Mouse (Mus musculus): ENCODE measurements at regions not wholly inside any gene's neighbourhood (a gene's known extent, or its start where the extent isn't known, plus 50 kb on each side); places are given as distances from the start of the nearest gene placed in this dataset.

- DNase-seq (ENCODE audit: low spot score), result no peak
Observed at GRCm38 (mm10) chr12:73491370-73491769, 54.8 kb downstream of the Tmem30b start.

- DNase-seq (ENCODE audit: low spot score), result no peak
Observed at GRCm38 (mm10) chr12:73482858-73483257, 63.3 kb downstream of the Tmem30b start.

DNA sequence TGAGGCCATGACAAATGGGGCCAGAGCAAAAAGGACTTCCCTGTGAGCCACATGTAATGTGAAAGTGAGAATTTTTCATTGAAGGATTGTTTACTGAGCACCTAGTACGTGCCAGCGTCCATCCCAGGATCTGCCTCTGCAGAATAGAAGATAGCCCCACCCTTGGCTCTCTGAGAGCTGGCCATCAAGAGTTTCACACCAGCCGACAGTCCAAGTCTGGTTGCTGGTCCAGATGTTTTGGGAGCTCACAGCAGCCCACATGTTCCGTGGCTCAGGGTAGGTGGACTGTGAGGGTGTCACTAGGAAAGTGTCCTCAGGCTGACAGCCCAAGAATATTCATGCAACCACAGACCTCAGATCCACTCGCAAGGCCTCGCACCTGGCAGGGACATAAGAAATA is 63.9 kb downstream of the Tmem30b start:
- no peak for DNase-seq (ENCODE audit: low spot score)

DNA sequence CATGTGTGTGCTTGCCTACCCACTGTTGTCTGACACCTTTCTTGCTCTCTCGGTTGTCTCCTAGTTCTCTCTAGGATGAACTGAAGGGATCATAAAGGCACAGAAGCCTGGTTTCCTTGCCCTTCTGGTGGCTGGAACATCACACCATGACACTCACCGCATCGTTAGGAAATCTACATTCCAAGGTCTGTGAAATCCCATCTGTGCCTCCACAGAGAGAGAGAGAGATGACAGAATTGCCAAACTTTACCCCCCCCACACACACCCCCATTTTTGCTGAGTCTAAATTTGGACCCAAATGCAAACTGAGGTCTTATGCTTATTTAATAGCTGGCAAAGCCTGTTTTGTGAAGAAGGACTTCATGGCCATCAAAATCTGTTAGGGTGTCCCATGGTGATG is 64.5 kb downstream of the Tmem30b start:
- no peak for DNase-seq (ENCODE audit: low spot score)

- DNase-seq (ENCODE audit: low spot score), result no peak
Observed at GRCm38 (mm10) chr12:73481165-73481564, 65.0 kb downstream of the Tmem30b start.

DNA sequence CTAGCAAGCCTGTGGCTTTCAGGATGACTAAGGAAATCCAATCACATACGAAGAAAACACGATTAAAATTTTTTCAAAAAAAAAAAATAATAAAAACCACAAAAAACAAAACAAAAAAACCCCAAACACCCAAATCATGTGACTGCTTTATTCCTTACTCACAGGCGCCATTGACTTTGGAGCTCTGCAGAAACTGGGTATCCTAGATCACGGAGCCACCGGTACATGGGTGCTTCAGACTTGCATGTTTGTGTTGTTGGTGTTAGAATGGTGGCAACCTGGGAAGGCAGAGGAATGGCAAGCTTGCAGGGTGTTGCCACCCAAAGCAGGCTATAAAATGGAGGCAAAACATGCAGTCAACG is 65.6 kb downstream of the Tmem30b start:
- DNase-seq (ENCODE audit: low spot score), result no peak

DNA sequence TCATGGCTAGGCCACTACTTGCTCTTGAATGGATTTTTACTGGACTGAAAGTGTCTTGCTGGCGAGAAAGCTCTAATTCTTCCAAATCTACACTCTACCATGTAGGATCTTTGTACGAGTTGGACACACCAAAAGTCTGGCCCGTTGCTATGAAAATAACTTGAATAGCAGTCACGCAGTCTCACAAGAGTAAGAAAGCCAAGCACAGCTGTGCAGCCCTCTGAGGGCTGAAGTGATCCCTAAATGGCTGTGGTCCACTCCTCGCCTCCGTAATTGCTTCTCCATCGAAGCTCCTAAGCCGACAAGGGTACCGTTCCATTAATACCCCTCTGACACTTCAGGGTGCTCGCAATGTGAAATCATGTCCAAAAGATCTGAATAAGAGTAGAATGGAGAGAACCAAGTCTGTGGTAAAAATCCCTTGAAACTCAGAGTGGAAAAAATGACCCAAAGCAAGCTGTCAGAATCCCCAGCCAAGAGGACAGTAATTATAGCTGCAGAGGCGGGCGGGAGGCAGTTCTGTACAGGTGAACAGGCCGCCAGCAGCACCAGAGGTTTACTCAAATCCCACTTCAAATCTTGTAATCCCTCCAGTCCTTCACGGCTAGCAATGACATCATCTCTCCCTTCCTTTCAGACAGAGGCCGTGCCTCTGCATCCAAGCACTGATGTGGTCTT is 66.1 kb downstream of the Tmem30b start:
- DNase-seq (ENCODE audit: low spot score), result no peak

GRCm38 (mm10) chr12:73478641-73479040 is 67.6 kb downstream of the Tmem30b start:
- no peak for DNase-seq (ENCODE audit: low spot score)

GRCm38 (mm10) chr12:73476421-73476858 is 69.8 kb downstream of the Tmem30b start:
- peak; percentile 66 for DNase-seq (ENCODE audit: low spot score)

- no peak for DNase-seq (ENCODE audit: low spot score)
Observed at GRCm38 (mm10) chr12:73475774-73476173, 70.4 kb downstream of the Tmem30b start.

DNA sequence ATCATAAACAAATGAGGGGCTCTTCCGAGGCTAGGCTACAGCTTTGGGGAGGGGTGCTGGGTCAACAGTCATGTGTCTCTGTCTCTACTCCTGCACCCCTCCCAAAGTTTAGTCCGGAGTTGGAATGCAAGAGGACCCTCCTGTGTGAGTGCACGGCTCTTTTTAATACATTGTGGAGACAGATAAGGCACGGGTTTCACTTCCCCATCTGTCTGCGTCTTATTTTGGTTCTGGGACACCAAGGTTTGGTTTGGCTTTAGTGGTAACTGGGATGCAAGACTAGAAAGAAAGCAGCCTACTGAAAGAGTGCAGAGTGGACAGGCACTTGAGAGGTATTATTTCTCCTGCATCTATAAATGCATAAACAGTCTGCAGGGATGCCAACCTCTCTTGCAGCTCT is 71.2 kb downstream of the Tmem30b start:
- no peak for DNase-seq (ENCODE audit: low spot score)

GRCm38 (mm10) chr12:73473111-73473510 is 73.1 kb downstream of the Tmem30b start:
- no peak for DNase-seq (ENCODE audit: low spot score)

- DNase-seq (ENCODE audit: low spot score), result no peak
Observed at GRCm38 (mm10) chr12:73471966-73472365, 74.2 kb downstream of the Tmem30b start.

GRCm38 (mm10) chr12:73466484-73466883 is 79.7 kb downstream of the Tmem30b start:
- DNase-seq (ENCODE audit: low spot score), result peak; percentile 48

- peak; percentile 55 for DNase-seq (ENCODE audit: low spot score)
Observed at GRCm38 (mm10) chr12:73465975-73466374, 80.2 kb downstream of the Tmem30b start.

DNA sequence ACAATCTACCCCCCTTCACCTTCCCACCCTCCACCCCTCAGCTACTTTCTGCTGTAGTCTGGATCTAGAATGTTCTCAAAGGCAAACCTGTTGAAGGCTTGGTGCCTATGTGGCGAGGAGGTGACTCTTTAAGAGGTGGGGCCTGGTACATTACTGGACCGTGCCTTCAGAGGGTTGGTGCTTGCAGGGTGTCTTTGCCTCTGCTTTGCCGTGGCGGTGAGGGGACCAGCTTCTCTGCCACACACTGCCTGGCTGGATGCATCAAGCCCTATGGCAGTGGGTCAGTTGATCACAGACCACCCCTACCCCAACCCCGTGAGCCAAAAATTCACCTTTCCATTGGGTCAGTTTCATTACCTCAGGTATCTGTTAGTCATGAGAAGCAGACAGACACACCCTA is 81.9 kb downstream of the Tmem30b start:
- no peak for DNase-seq (ENCODE audit: low spot score)

DNA sequence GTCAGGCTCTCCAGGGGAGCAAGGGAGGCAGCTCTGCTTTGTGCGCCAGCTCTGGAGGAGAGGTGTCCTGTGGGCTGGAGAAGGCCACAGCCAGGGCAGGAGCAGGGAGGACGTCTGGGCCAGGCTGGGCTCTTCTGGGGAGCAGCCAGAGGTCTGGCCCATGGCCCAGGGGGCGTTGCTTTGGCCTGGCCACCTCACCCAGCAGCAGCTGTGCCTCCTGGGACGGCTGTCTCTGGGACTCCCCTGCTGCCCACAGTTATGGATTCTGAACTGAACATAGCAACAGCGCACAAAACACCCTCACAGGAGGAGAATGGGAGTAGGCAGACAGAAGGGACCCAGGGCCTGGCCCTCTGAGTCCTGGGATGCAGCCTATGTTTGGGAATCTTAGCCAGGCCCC is 84.1 kb downstream of the Tmem30b start:
- DNase-seq (ENCODE audit: low spot score), result peak; percentile 34

- DNase-seq (ENCODE audit: low spot score), result no peak
Observed at GRCm38 (mm10) chr12:73460291-73460761, 85.9 kb downstream of the Tmem30b start.

DNA sequence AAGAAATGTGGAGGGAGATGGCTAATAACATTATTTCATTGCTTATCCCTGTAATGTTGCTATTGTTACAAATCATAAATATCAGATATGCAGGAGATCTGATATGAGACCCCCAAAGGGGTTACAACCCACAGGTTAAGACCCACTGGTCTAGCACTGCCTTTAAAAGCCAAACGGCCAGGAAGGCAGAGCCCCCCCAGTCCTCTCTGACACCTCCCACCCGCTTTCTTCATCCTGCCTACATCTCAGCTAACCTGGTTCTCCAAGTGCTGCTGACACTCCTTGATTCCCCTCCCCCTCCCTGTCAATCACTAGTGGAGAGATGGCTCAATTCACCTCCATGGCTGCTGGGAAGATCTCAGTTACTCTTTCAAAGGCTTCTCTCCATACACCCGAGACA is 94.9 kb downstream of the Tmem30b start:
- no peak for DNase-seq (ENCODE audit: low spot score)

DNA sequence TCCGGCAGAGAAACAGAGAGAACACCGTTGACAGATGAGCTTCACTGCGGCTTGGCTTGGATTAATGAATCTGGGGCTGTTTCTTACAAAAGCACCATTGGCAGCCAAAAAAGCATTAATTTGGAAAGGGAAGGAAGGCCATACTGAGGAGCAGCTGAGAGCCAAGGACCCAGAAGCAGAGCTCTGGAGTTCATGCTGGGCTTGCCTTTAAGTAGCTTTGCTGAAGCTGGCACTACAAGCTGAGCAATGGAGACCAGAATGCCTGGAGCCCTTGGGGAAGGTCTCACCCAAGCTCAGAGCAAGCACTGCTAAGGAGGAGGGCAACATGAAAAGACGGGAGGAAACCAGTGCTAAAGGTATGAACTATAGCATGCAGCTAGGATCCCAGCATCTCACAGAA is 95.7 kb downstream of the Tmem30b start:
- DNase-seq (ENCODE audit: low spot score), result no peak

DNA sequence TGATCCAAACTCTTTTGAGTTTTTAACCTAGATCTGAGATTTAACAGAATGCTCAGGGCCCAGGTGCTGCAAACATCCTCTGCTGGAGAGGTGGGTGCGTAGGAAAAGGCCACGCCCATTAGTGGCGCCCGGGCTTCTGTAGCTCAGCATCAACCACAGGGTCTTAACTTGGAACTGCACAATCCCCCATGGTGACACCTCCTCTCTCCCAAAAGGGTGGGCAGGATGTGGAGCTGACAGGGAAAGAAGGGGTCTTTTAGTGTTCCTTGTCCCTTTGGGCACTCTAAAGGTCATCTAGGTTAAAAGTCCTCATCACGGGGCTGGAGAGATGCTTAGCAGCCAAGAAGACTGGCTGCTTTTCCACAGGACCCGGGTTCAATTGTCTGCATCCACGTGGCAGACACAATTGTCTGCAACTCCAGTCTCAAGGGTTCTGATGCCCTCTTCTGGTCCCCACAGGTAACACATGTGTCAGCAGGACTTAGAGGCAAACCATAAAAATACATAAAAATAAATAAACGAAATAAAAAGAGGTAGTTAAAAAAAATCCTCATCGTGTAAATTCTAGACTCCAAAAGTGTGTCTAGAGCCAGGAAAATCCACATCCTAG is 96.2 kb downstream of the Tmem30b start:
- DNase-seq (ENCODE audit: low spot score), result peak; percentile 67

- peak; percentile 58 for DNase-seq (ENCODE audit: low spot score)
Observed at GRCm38 (mm10) chr12:73449069-73449468, 97.1 kb downstream of the Tmem30b start.

DNA sequence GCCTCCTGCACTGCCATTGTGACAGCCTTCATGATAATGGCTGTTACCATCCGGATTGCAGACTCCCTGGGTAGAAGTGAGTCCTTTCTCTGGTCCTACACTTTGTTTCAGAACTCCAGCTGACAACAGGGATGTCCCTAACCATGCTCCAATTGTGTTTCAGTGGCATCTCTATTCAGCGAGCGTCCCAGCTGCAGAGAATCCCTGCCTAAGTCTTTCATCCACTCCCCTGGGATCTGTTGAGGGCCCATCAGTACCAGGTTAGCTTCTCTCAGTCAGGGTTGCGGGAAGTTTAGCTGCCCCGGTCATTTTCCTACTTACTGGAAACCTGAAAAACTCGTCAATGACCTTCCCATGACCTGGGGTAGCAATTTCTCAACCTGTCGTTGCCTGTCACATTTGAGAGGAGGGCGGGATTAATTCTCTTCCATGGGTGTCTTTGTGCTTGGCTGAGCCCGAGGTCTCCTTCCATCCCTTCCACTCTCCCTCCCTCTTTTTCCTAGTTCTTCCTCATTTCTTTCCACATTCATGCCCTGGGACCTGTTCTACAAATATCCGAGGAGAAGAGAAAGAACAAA is 97.7 kb downstream of the Tmem30b start:
- peak; percentile 65 for DNase-seq (ENCODE audit: low spot score)

GRCm38 (mm10) chr12:73447172-73447571 is 99.0 kb downstream of the Tmem30b start:
- DNase-seq (ENCODE audit: low spot score), result no peak
